Mouse (Mus musculus): ENCODE results near the gene Fam83f.

Gene Fam83f

GRCm38 (mm10) chr15:80703495-80703894 lies 31.8 kb downstream of the Fam83f start:
- intact Hi-C loops (cut with DNase I) = loop anchor here (5.0 kb wide), 1 partner anchor 481 kb away; no protein-coding TSS in a partner anchor

DNA sequence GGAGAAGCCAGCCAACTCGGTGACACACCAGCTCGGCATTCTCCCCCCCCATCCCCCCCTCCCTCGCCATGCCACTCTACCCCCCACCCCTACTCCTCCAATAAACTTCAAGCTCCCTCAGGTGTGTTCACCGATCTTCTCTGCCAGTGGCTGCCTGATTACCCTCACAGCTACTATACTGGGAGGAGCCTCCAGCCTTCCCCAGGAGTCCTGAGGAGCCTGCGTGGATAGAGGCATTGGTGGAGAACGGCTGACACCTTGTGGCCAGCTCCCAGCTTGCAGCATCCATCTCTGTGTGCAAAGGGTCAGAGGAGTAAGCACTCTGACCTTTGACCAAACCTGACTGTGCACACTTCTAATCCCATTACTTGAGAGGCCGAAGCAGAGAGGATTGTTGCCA lies 32.6 kb downstream of the Fam83f start:
- intact Hi-C loops (cut with DNase I) = loop anchor here (5.0 kb wide), 1 partner anchor 482 kb away; no protein-coding TSS in a partner anchor

DNA sequence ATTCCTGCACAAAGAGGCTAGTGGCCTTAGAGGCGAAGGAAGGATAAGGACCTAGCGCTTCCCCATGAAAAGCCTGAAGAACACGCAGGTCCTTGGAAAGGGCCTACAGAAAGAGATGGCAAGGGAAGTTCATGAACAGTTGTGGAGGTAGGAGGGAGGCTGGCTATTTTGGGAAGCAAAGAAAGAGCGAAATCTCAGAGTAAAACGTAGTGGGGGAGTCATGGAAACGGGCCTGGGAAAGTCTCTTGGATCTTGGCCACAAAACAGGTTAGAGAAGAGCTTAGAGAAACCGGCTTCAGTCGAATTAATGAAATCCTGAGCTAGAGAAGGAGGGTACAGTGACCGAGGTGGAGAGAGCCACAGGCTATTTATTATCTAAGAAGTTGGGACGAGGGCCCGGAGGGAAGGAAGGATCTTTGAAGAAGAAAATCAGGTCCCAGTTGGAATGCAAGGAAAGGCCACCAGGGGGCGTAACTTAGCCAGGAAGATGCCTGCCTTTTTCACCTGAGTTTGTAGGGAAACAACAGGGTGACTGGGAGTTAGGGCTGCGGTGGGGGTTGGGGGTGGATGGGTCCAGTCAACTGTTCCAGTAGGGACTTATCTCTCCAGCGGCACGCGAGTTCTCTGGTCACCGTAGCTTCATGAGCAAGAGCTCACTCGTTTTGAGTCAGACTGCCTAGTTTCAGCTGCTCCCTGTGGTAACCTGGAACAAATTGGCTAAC lies 34.3 kb downstream of the Fam83f start:
- intact Hi-C loops (cut with DNase I) = loop anchor here (5.0 kb wide), 2 partner anchors 96 to 241 kb away; partner anchors contain the start of gene Adsl

- intact Hi-C loops (cut with DNase I) = loop anchor here (5.0 kb wide), 2 partner anchors 96 to 241 kb away; partner anchors contain the start of gene Adsl
These were observed 34.9 kb downstream of the Fam83f start for GRCm38 (mm10) chr15:80706596-80706995.

GRCm38 (mm10) chr15:80707088-80707487 lies 35.4 kb downstream of the Fam83f start:
- intact Hi-C loops (cut with DNase I) = loop anchor here (5.0 kb wide), 2 partner anchors 95 to 240 kb away; partner anchors contain the start of gene Adsl

DNA sequence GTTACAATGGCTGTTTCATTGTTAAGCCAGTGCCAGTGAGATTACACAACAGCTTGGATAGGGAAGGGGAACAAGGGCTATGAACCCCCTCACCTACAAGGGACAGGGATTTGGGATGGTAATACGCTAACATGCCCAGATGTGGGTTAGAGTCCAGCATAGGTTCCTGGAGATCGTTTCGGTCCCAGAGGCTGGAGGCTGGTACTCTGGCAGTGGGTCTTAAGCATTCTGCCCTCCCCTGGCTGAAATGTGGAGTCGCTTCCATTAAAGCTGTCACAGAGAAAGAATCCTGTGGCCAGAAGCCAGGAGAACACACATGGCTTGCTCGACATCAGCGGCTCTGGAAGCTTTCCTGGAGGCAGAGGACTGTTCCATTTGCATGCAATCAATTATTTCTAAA lies 37.9 kb downstream of the Fam83f start:
- intact Hi-C loops (cut with DNase I) = loop anchor here (5.0 kb wide), 2 partner anchors 93 to 238 kb away; partner anchors contain the start of gene Adsl

GRCm38 (mm10) chr15:80710257-80710607 lies 38.6 kb downstream of the Fam83f start:
- intact Hi-C loops (cut with DNase I) = no loop called here

DNA sequence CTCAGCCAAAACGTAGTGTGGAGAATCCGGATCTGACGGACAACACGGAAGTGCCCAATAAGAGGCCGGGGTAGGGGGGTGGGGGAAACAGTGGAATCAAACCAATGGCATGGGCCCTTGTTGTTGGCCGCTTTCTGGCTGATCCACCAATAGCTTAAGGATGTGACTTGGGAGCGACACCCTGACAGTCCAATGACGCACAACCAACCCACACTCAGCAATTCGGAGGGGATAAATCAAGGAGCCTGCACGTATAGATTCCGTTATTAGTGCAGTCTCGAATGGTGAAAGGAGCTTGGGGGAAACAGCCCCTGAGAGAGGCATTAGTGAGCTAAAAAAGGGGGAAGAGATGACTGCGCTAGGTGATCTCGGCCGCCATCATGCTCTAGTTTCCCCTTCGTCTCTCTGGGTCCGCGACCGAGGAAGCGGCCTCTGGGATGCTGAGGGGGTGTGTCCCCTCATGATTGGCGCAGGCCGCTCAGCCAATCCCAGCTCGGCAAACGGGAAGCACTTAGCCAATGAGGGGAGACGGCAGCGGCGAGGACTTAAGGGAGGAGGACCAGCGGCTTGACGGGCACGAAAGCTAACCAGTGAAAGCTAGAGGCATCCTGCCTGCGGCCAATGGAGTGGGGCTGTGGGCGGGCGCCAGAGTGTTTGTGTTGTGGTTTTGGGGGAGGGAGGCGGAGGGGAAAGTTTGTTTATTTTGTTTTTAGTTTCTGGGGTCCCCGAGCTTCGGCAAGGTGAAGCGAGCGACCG lies 39.1 kb downstream of the Fam83f start, which contains the start of gene Tnrc6b:
TSS of gene Tnrc6b (plus strand) at position 706 of the 756 bp plus-strand sequence.
- intact Hi-C loops (cut with DNase I) = no loop called here

GRCm38 (mm10) chr15:80711401-80712151 lies 39.9 kb downstream of the Fam83f start:
- intact Hi-C loops (cut with DNase I) = no loop called here

DNA sequence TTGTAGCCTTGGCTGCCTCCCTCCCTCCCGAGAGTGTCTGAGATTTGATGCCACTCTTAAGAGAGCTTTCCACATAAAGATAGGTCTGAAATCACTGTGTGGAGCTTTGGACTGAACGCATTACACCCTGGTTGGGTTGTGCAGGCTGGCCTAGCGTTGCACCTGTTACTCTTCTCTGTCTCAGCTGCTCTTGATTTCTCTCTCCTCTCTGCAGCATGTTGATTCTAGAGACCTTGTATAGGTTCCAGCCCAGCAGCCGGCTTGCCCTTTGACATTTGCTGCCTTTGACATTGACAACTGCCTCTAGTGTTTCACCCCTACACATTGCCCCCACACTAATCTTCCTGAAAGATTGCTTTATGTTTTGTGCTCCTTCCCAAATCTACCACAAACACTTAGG lies 42.7 kb downstream of the Fam83f start:
- intact Hi-C loops (cut with DNase I) = no loop called here

- intact Hi-C loops (cut with DNase I) = no loop called here
These were observed 45.0 kb downstream of the Fam83f start for GRCm38 (mm10) chr15:80716631-80717135.

DNA sequence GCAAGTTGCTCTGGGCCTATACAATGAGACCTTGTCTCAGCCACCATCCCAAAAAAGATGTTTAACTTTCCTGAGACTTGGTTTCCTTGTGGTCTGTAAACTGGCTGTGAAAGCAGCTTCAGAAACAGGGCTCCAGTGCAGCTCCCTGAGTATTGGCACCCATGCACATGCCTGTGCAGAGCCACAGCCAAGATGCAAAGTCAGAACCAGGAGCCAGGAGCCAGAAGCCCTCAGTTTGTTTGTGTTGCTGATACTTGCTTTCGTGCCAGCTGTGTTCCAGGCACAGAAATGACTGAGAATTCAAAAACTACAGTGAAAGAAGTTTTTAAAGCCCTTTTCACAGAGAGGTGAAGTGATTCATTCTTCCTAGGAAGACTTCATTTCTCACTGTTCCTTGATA lies 45.8 kb downstream of the Fam83f start:
- intact Hi-C loops (cut with DNase I) = no loop called here

DNA sequence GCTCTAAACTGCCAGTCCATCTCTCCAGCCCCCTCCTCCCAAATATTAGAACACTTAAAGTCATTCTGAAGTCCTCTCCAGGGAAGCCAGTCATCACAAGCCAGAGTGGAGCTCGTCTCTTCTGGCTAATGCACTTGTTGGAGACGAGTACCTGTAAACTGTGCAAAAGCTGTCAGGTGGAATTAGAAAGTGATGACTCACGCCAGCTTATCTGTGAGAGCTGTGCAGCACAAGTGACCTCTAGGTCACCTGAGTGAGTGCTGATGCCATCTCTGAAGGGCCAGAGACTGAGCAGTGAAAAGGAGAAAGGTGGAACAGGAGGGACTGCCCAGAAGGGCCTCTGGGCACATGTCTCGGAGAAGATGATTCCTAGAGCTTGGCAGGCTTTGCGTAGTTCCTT lies 48.6 kb downstream of the Fam83f start:
- intact Hi-C loops (cut with DNase I) = loop anchor here (5.0 kb wide), 1 partner anchor 77 kb away; no protein-coding TSS in a partner anchor

- intact Hi-C loops (cut with DNase I) = loop anchor here (5.0 kb wide), 1 partner anchor 75 kb away; no protein-coding TSS in a partner anchor
These were observed 50.2 kb downstream of the Fam83f start for GRCm38 (mm10) chr15:80721861-80722260.

- intact Hi-C loops (cut with DNase I) = loop anchor here (5.0 kb wide), 1 partner anchor 75 kb away; no protein-coding TSS in a partner anchor
These were observed 50.7 kb downstream of the Fam83f start for GRCm38 (mm10) chr15:80722366-80722765.

GRCm38 (mm10) chr15:80729477-80729876 lies 57.8 kb downstream of the Fam83f start:
- intact Hi-C loops (cut with DNase I) = no loop called here

- intact Hi-C loops (cut with DNase I) = no loop called here
These were observed 59.4 kb downstream of the Fam83f start for GRCm38 (mm10) chr15:80731043-80731442.

DNA sequence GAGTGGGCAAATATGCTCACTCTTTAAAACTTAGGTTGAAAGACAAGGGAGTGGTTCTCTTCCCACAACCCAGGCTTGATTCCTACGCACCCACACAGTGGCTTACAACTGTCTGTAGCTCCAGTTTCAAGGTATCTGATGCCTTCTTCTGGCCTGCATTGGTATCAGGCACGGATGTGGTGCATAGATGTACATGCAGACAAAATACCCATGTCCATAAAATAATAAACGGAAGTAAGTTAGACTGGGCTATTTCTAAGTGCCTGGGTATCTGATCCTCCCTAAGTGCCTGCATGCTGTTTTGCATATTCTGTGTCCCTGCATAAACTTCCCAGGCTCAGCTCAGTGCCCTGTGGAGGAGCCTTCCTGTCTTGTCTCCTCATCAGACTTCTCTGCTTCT lies 59.9 kb downstream of the Fam83f start:
- intact Hi-C loops (cut with DNase I) = no loop called here

GRCm38 (mm10) chr15:80732266-80733030 lies 60.8 kb downstream of the Fam83f start:
- intact Hi-C loops (cut with DNase I) = no loop called here

DNA sequence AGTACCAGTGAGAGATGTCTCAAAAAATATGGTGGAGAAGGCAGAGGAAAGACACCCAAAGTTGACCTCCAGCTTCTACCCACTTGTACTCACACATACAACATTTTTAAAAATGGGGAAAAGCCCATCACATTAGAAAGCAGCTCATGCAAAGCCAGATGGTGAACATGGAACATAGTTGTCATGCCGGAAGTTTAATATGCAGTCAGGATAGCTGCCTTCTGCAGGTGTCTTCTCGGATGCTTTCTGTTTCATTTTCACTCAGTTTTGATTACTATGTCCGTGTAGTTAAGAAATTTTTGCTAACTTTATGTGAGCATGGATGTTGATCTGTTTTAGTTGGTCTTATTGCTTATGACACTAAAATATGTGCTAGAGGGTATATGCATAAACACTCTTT lies 63.7 kb downstream of the Fam83f start:
- intact Hi-C loops (cut with DNase I) = no loop called here
